Mouse (Mus musculus) brain, embryonic 14.5 days (tissue): ENCODE measurements around the gene Sept5.

ENCODE experiments used
- CTCF ChIP-seq: fragments of 200-500 bp; IDR thresholded peaks from 2 replicates; pipeline ENCODE4 v1.5.1; 2012; ENCODE audit warnings: inconsistent platforms, mild to moderate bottlenecking, moderate library complexity, borderline replicate concordance; ENCODE audit not compliant: insufficient read depth, insufficient read length; ENCODE audit errors: extremely low read depth
- POLR2A ChIP-seq: fragments of 200-500 bp; IDR thresholded peaks from 2 replicates; pipeline ENCODE4 v1.6.1; 2012; ENCODE audit warnings: mild to moderate bottlenecking, inconsistent platforms, borderline replicate concordance; ENCODE audit not compliant: poor library complexity, insufficient read depth, insufficient read length, severe bottlenecking; ENCODE audit errors: extremely low read depth

- TF ChIP-seq CTCF (no peak), POLR2A (no peak)
These were observed 28.3 kb downstream of the Sept5 start for GRCm38 (mm10) chr16:18601447-18601846.
